Mouse (Mus musculus): Measurements from ENCODE around the gene Pcyt2. TPM values are rescaled to one million over a fixed set of nuclear protein-coding genes. Genes with fewer than 3 reads are reported as not detected.
A peak's percentile ranks its signal among the peaks of the same experiment; 100 is the strongest.
"Not testable (repeated sequence)": the region's sequence is repeated elsewhere in the genome, so short reads cannot be mapped to it uniquely, and the experiment has no call there.

The Pcyt2 gene
- total and polyA plus RNA-seq, 2 experiments from 2014 or later = 125 to 142 TPM

DNA sequence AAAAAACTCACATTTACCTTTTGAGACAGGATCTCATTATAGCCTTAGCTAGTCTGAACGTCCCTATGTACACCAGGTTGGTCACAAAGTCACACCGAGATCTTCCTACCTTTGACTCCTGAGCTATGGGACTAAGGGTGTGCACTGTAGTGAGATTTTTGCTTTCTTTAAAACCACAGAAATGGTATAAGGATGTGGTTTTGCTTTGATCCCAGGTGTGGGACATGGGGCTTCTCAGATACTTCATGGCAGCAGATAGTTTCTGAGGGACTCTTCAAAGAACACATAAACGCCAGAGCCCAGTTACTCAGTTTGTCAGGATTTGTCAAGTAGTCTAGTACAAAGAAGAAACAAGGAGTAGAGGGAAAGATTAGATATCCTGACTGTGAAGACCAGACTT lies 17.0 kb downstream of the Pcyt2 start:
- Histone ChIP-seq H3K4me3 (ENCODE audit: low read length) (no peak overlapping the region), H3K4me2 (ENCODE audit: low read depth, low read length) (no peak overlapping the region), H3K9me3 (ENCODE audit: low read length) (no peaks in the 10 kb centered on the region), H3K4me1 (ENCODE audit: insufficient read depth, low read length) (peaks cover 12% of the 10 kb centered on the region), H3K9ac (replicated peaks; ENCODE audit: low read length) (no peak overlapping the region), H3K36me3 (ENCODE audit: insufficient read depth, low read length) (peaks cover 38% of the 10 kb centered on the region), H3K27me3 (ENCODE audit: insufficient read depth, low read length) (no peaks in the 10 kb centered on the region), H3K27ac (no peak overlapping the region)
- ATAC-seq (no peak), DNase-seq (ENCODE audit: low spot score) (no peak)
- TF ChIP-seq CTCF (IDR thresholded peaks at IDR 0.05; ENCODE audit: low read depth) = no peak
- WGBS = 97% methylated on average over 3 of the region's 3 CpGs

DNA sequence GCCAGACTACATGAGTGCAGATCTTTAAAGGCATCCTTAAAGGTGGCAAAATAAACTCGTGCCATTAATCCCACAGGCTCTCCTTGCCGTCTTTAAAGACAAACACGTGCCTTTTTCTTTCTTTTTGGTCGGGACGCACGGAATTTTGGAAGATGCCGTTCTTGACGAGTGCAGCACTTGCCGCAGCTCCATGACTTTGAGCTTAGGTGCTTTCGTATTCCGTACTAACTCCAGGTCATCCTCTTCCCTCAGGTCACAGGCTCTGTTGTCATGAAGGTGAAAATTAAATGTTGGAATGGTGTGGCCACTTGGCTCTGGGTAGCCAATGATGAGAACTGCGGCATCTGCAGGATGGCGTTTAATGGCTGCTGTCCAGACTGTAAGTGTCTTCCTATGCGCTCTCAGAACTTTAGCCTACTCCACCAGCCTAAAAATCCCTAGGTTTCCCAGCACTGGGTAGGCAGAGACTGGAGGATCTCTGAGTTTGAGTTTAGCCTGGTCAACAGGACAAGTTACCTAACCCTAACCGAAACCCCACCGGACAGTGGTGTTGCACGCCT lies 18.7 kb downstream of the Pcyt2 start:
- H3K9me3 ChIP-seq (ENCODE audit: low read length) = no peaks in the 10 kb centered on the region
- H3K36me3 ChIP-seq (ENCODE audit: insufficient read depth, low read length) = peaks cover 41% of the 10 kb centered on the region
- no peaks in the 10 kb centered on the region for H3K27me3 ChIP-seq (ENCODE audit: insufficient read depth, low read length)
- 46% methylated on average over 17 of the region's 17 CpGs for WGBS
- H3K9ac ChIP-seq (replicated peaks; ENCODE audit: low read length) = peak overlapping the region; percentile 94
- H3K27ac ChIP-seq = peak overlapping the region; percentile 94
- no peak for TF ChIP-seq CTCF (IDR thresholded peaks at IDR 0.05; ENCODE audit: low read depth)
- peak overlapping the region; percentile 90 for H3K4me2 ChIP-seq (ENCODE audit: low read depth, low read length)
- ATAC-seq (no peak), DNase-seq (ENCODE audit: low spot score) (no peak)
- H3K4me1 ChIP-seq (ENCODE audit: insufficient read depth, low read length) = peaks cover 12% of the 10 kb centered on the region
- H3K4me3 ChIP-seq (ENCODE audit: low read length) = peak overlapping the region; percentile 97

DNA sequence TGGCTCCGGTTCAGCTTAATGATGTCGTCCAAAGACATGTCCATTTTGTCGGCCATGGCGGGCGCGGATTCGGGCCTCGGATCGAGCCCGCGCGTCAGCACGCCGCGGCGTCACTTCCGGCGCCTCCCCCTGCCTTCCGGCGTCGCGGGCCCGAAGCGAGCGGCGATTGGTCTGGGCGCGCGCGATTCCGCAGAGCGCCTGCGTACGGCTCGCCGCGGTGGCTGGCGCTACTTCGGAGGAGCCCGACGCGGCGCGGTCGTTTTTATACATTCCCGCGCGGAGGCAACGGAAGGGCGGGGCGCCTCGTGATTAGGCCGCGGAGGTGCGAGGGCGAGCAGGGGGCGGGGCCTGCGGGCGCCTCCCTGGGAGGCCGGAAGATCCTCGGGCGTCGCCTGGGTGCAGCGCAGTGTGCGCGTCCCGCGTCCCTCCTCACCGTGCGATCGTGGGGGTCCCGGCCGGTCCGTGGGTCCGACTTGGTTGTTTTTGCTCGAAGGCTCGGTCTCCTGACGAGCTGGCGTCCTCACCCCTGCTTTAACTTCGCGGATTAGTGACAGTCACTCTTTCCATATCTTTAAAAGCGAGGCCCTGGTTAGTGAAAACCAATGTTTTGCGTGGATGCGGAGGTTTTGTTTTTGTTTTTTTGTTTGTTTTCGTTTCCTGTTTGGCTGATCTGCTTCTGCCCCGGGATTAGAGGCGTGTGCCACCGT lies 19.3 kb downstream of the Pcyt2 start, which contains the start of the genes Alyref and Anapc11:
TSS of gene Alyref (minus strand) at position 83 of the 707 bp plus-strand sequence.
TSS of gene Anapc11 (plus strand) at position 139 of the 707 bp plus-strand sequence.
- H3K4me3 ChIP-seq (ENCODE audit: low read length) = peak within 1 kb of the TSS; percentile 97
- no peaks in the 10 kb centered on the region for H3K27me3 ChIP-seq (ENCODE audit: insufficient read depth, low read length)
- DNase-seq (ENCODE audit: low spot score) (peak; percentile 98), ATAC-seq (peak; percentile 99)
- H3K9me3 ChIP-seq (ENCODE audit: low read length) = no peaks in the 10 kb centered on the region
- peaks cover 12% of the 10 kb centered on the region for H3K4me1 ChIP-seq (ENCODE audit: insufficient read depth, low read length)
- H3K27ac ChIP-seq = peak within 1 kb of the TSS; percentile 94
- WGBS = under 1% methylated on average over 82 of the region's 88 CpGs
- H3K4me2 ChIP-seq (ENCODE audit: low read depth, low read length) = peak within 1 kb of the TSS; percentile 90
- peaks cover 42% of the 10 kb centered on the region for H3K36me3 ChIP-seq (ENCODE audit: insufficient read depth, low read length)
- TF ChIP-seq CTCF (IDR thresholded peaks at IDR 0.05; ENCODE audit: low read depth) = no peak
- H3K9ac ChIP-seq (replicated peaks; ENCODE audit: low read length) = peak within 1 kb of the TSS; percentile 94

DNA sequence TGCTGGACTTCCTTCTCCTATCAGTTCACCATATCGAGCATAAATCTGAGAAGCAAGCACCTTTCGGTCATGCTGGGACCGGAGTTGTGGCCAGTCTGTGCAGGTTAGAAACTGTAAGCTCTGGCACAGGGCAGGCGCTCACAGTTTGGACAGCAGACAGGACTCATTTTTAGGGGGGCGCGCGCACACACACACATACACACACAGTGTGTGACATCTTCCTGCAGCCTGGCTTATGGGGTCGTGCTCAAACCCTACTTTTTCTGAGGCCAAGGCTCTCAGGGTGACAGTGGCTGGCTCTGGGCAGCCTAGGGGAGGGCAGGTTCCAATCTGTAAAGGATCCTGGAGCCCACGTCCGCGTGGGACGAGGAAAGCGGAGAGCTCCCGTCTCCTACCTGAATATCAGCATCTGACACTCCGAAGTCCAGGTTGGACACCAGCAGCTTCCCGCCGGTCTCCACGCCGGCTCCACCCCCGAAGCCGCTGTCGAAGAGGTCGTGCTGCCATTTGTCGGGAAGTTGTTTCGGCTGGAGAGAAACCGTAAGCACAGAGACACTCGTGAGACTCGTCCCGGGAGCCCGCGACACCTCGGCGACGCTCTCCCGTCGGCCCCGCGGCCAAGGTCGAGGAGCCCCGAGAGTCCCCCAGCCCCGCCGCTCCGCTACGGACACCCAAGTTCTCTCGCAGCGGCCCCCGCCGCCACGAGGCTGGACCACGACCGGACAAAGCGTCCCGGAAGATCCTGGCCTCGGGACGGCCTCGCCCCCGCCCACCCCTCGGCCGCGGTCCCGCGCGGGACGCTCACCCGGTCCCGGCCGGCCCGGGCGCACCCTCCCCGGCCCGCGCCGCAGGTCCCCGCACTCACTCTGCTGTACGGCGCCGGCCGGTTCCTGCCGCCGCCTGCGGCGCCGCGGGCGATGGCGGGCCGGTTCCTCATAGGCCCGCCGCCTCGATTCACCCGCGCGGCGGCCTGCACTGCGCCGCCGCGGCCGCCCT lies 20.2 kb downstream of the Pcyt2 start:
- Histone ChIP-seq H3K36me3 (ENCODE audit: insufficient read depth, low read length) (peaks cover 43% of the 10 kb centered on the region), H3K4me3 (ENCODE audit: low read length) (peak overlapping the region; percentile 97), H3K9me3 (ENCODE audit: low read length) (no peaks in the 10 kb centered on the region), H3K4me2 (ENCODE audit: low read depth, low read length) (peak overlapping the region; percentile 90), H3K4me1 (ENCODE audit: insufficient read depth, low read length) (peaks cover 12% of the 10 kb centered on the region), H3K27me3 (ENCODE audit: insufficient read depth, low read length) (no peaks in the 10 kb centered on the region), H3K27ac (peak overlapping the region; percentile 94), H3K9ac (replicated peaks; ENCODE audit: low read length) (peak overlapping the region; percentile 94)
- TF ChIP-seq CTCF (IDR thresholded peaks at IDR 0.05; ENCODE audit: low read depth) = no peak
- ATAC-seq (no peak), DNase-seq (ENCODE audit: low spot score) (no peak)
- WGBS = 7% methylated on average over 74 of the region's 99 CpGs

DNA sequence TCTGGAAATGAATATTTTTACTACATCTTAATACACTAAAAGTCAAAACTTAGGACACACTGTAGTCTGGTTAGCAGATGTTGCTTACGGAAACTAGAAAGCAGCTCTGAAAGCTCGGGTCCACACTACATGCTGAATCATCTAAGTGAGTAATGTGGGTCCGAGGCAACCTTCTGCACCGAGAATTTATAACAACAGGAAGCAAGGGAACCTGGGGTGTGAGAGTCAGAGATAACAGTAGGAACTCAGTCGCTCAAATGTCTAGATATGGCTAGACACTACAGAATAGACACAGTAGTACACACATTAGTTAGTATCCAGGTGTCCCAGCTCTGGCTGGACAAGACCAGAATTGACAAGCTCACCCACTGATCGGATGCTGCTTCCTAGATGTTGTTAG lies 29.2 kb downstream of the Pcyt2 start:
- Histone ChIP-seq H3K27me3 (ENCODE audit: insufficient read depth, low read length) (no peaks in the 10 kb centered on the region), H3K4me3 (ENCODE audit: low read length) (no peak overlapping the region), H3K9me3 (ENCODE audit: low read length) (no peaks in the 10 kb centered on the region), H3K9ac (replicated peaks; ENCODE audit: low read length) (no peak overlapping the region), H3K4me1 (ENCODE audit: insufficient read depth, low read length) (no peaks in the 10 kb centered on the region), H3K27ac (no peak overlapping the region), H3K4me2 (ENCODE audit: low read depth, low read length) (no peak overlapping the region), H3K36me3 (ENCODE audit: insufficient read depth, low read length) (peaks cover 36% of the 10 kb centered on the region)
- no peak for ATAC-seq
- no peak for DNase-seq (ENCODE audit: low spot score)
- no peak for TF ChIP-seq CTCF (IDR thresholded peaks at IDR 0.05; ENCODE audit: low read depth)
- WGBS = 94% methylated on average over 6 of the region's 6 CpGs

DNA sequence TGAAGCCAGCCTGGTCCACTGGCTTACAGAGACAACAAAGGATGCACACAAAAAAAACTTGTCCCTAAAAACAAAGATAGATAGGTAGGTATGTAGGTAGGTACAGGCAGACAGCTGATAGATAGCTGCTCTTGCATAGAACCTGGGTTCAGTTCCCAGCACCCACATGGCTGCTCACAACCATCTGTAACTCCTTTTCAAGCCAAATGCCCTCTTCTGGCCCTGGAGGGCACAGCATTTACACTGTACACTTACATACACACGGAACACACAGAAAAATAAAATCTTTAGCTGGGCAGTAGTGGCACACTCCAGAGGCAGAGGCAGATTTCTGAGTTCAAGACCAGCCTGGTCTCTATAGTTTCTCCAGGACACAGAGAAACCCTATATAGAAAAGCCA lies 33.8 kb downstream of the Pcyt2 start:
- peaks cover 25% of the 10 kb centered on the region for H3K36me3 ChIP-seq (ENCODE audit: insufficient read depth, low read length)
- ATAC-seq = no peak
- WGBS = 91% methylated on average over 1 of the region's 1 CpGs

DNA sequence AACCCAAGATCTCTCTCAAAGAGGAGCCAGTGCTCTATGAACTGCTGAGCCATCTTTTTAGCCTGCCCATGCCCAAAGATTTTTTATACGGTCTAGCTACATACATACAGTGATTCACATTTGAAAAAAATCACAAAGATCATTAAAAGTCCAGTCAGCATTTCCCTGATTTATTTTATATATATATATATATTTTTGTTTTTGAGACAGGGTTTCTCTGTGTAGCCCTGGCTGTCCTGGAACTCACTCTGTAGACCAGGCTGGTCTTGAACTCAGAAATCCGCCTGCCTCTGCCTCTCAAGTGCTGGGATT lies 34.8 kb downstream of the Pcyt2 start:
- not testable (repeated sequence) for DNase-seq (ENCODE audit: low spot score)

More for the DNA sequence above, 33.8 kb downstream of the Pcyt2 start:
- no peaks in the 10 kb centered on the region for H3K27me3 ChIP-seq (ENCODE audit: insufficient read depth, low read length)
- no peak for DNase-seq (ENCODE audit: low spot score)
- H3K4me1 ChIP-seq (ENCODE audit: insufficient read depth, low read length) = peaks cover 15% of the 10 kb centered on the region
- H3K9ac ChIP-seq (replicated peaks; ENCODE audit: low read length) = no peak overlapping the region
- peak; percentile 12; the same call in 1 of the 2 replicates for TF ChIP-seq CTCF (IDR thresholded peaks at IDR 0.05; ENCODE audit: low read depth)
- H3K27ac ChIP-seq = no peak overlapping the region
- H3K4me2 ChIP-seq (ENCODE audit: low read depth, low read length) = no peak overlapping the region
- no peaks in the 10 kb centered on the region for H3K9me3 ChIP-seq (ENCODE audit: low read length)
- no peak overlapping the region for H3K4me3 ChIP-seq (ENCODE audit: low read length)

More for the DNA sequence above, 34.8 kb downstream of the Pcyt2 start:
- Histone ChIP-seq H3K36me3 (ENCODE audit: insufficient read depth, low read length) (peaks cover 28% of the 10 kb centered on the region), H3K4me1 (ENCODE audit: insufficient read depth, low read length) (peaks cover 15% of the 10 kb centered on the region), H3K27ac (peak overlapping the region; percentile 97; the same call in 1 of the 2 replicates)
- H3K27me3 ChIP-seq (ENCODE audit: insufficient read depth, low read length); H3K9ac ChIP-seq (replicated peaks; ENCODE audit: low read length); H3K4me3 ChIP-seq (ENCODE audit: low read length); H3K4me2 ChIP-seq (ENCODE audit: low read depth, low read length); ATAC-seq; H3K9me3 ChIP-seq (ENCODE audit: low read length): not testable (repeated sequence)
- 93% methylated on average over 2 of the region's 2 CpGs for WGBS
